Comparison of ENCODE assay signal across 7 mouse cellular contexts in the genomic region with DNA sequence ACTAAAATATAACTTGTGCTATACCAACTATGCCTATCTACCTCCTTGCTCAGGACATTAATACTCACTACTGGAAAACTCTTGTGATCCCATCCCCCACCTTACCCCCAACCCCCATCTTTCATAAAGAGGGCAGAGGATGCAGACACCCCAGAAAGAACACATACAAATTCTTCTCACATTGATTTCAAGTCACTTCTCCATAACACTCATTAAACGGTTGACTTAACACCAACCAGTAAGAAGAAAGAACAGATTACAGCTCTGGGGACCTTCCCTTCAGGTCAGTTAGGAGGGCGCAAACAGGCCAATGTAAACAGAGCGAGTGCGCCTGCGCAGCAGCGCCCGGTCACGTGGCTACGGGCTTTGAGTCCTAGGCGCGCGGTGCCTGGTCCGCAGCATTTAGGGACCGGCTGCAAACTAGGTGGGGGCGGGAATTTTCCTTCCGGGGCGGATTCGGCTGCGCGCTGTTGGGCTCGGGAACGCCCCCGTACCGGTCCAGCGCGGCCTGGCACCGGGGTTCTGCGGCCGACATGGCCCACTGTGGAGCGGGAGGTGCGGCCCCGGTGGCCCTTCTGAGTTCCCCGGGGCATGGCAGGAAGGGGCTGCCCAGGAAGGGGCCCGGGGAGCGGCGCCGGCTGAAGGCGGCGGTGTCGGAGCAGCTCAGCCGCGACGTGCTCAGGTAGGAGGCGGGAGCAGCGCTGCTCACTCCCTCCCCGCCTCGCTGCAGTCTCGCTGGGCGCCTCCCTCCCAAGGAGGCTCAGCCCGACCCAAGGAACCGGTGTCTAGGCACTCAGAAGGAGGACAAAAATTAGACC. TPM values are rescaled to one million over a fixed set of nuclear protein-coding genes. Genes with fewer than 3 reads are reported as not detected.
DNase-seq lines count a peak whose midpoint lies in the region; ATAC-seq lines count a peak whose summit lies in the region.

A gene (plus strand): TSS at position 534 of the 818 bp plus-strand sequence.

- H3K36me3 ChIP-seq in intestine, embryonic 16.5 days (ENCODE audit: control insufficient read depth, insufficient read depth, low read length): no peaks in the 10 kb centered on the region
- no peaks in the 10 kb centered on the region for H3K36me3 ChIP-seq in midbrain, embryonic 11.5 days (ENCODE audit: control insufficient read depth, insufficient read depth, low read length)

- H3K27me3 ChIP-seq in intestine, embryonic 16.5 days (replicated peaks; ENCODE audit: control insufficient read depth, insufficient read depth, low read length): no peaks in the 10 kb centered on the region
- no peaks in the 10 kb centered on the region for H3K27me3 ChIP-seq in midbrain, embryonic 11.5 days (ENCODE audit: control insufficient read depth, insufficient read depth, low read length)

- WGBS in intestine, embryonic 16.5 days: under 1% methylated on average over 51 of the region's 51 CpGs
- under 1% methylated on average over 48 of the region's 51 CpGs for WGBS in midbrain, embryonic 11.5 days

- H3K4me2 ChIP-seq in intestine, embryonic 16.5 days (ENCODE audit: low read depth, low read length): peak within 1 kb of the TSS; percentile 81
- H3K4me2 ChIP-seq in midbrain, embryonic 11.5 days: peak within 1 kb of the TSS; percentile 74

- peaks cover 6% of the 10 kb centered on the region for H3K4me1 ChIP-seq in intestine, embryonic 16.5 days (ENCODE audit: control insufficient read depth, insufficient read depth, low read length)
- H3K4me1 ChIP-seq in midbrain, embryonic 11.5 days (ENCODE audit: control insufficient read depth, insufficient read depth, low read length): 0 out of 2 replicates have a peak, but pooled peaks cover 5% of the 10 kb centered on the region

- peak; percentile 93 for DNase-seq in adrenal gland, adult 18-20 months (ENCODE audit: low spot score in 2 of 2)
- peak; percentile 96 for DNase-seq in embryo, embryonic 11 days
- peak; percentile 92 to 93 for DNase-seq in gastrocnemius, postnatal 36 days
- DNase-seq in left cerebral cortex, postnatal 36 days (ENCODE audit: low spot score in 2 of 2): peak; percentile 90 to 91
- DNase-seq in midbrain, embryonic 11.5 days (ENCODE audit: low spot score, missing footprints): peak; percentile 100
- peak; percentile 97 for DNase-seq in skeletal muscle tissue, adult 2 months (ENCODE audit: low read depth, low spot score)

- ATAC-seq in intestine, embryonic 16.5 days: peak; percentile 99
- ATAC-seq in midbrain, embryonic 11.5 days (ENCODE audit: low FRiP score): peak; percentile 94

- peak within 1 kb of the TSS; percentile 94 for H3K4me3 ChIP-seq in intestine, embryonic 16.5 days (ENCODE audit: low read length)
- peak within 1 kb of the TSS; percentile 83 for H3K4me3 ChIP-seq in midbrain, embryonic 11.5 days (ENCODE audit: low read depth, low read length)

- peak within 1 kb of the TSS; percentile 96 for H3K9ac ChIP-seq in intestine, embryonic 16.5 days (ENCODE audit: low read depth, low read length)
- H3K9ac ChIP-seq in midbrain, embryonic 11.5 days (ENCODE audit: low read length): peak within 1 kb of the TSS; percentile 95

- H3K27ac ChIP-seq in intestine, embryonic 16.5 days (ENCODE audit: low read length): peak within 1 kb of the TSS; percentile 89
- peak within 1 kb of the TSS; percentile 57; the same call in 1 of the 2 replicates for H3K27ac ChIP-seq in midbrain, embryonic 11.5 days (ENCODE audit: low read depth, low read length)

- intact Hi-C loops in gastrocnemius, postnatal 36 days (cut with DNase I): loop anchor here (10.0 kb wide), 1 partner anchor 157 kb away; a partner anchor contains a TSS
- intact Hi-C loops in left cerebral cortex, postnatal 36 days (cut with DNase I): loop anchor here (5.0 kb wide), 1 partner anchor 60 kb away; no protein-coding TSS in a partner anchor

- no peaks in the 10 kb centered on the region for H3K9me3 ChIP-seq in intestine, embryonic 16.5 days (ENCODE audit: control insufficient read depth, low read length)
- no peaks in the 10 kb centered on the region for H3K9me3 ChIP-seq in midbrain, embryonic 11.5 days (ENCODE audit: control insufficient read depth, low read length)

RNA-seq across cellular contexts. Expression of the gene that starts here (rescaled TPM):
- 1 to 10 TPM; 4.9 to 5.6 TPM for total RNA-seq in adrenal gland, adult 18-20 months (2021)
- total RNA-seq in gastrocnemius, postnatal 36 days (2021): 1 to 10 TPM; 5.9 to 9.0 TPM
- 2.7 and 2.8 TPM in 2 replicates for polyA plus RNA-seq in intestine, embryonic 16.5 days (2015; fragmentation: Nextera tagmentation; extraction: Ambion mirVana)
- total RNA-seq in left cerebral cortex, postnatal 36 days (2021): 100 to 1,000 TPM; 159 to 177 TPM
- polyA plus RNA-seq in midbrain, embryonic 11.5 days (2014; fragmentation: Nextera tagmentation; extraction: Ambion mirVana): 10.0 and 11.2 TPM in 2 replicates

Comparison
In these comparisons a context has a peak if more than half of its experiments do, and no peak if none do; other contexts are left out.
1. Peak in every context shown above with its lines: DNase-seq, ATAC-seq, H3K4me3 ChIP-seq and H3K27ac ChIP-seq.
2. RNA of the gene that starts here (total RNA-seq): 159 to 177 TPM in left cerebral cortex, postnatal 36 days; 5.9 to 9.0 TPM in gastrocnemius, postnatal 36 days and 4.9 to 5.6 TPM in adrenal gland, adult 18-20 months; every median in the first group is over 10 times any median in the second.